Mouse (Mus musculus) left cerebral cortex, adult 2 months (tissue): ENCODE measurements around the gene Lrrtm4. TPM values are rescaled to one million over a fixed set of nuclear protein-coding genes. Genes with fewer than 3 reads are reported as not detected.
A peak's percentile ranks its signal among the peaks of the same experiment; 100 is the strongest.

Experiments used
- DNase-seq, 2 experiments: peaks; one replicate each; pipeline ENCODE4 v3.0.0; 2021 to 2022; ENCODE audit warnings: low spot score in 2 of 2, mixed read lengths in 1 of 2; ENCODE audit errors: extremely low spot score in 1 of 2
- H3K27ac ChIP-seq: fragments of 200-600 bp; 2 replicates; pipeline ENCODE4 v1.8.1; 2022
- H3K4me3 ChIP-seq: fragments of 200-600 bp; 2 replicates; pipeline ENCODE4 v1.8.1; 2022
- CTCF ChIP-seq: fragments of 200-600 bp; IDR thresholded peaks from 2 replicates; pipeline ENCODE4 v1.8.1; 2022; ENCODE audit warnings: antibody characterized with exemption, mild to moderate bottlenecking, moderate library complexity
- intact Hi-C: fragments of 180-260 bp; cut with DNase I; formaldehyde crosslinking; loops from one replicate; pipeline ENCODE4 v1.15.1; 2025
- total RNA-seq, 2 experiments: library from RNA; stranded (reverse); gene quantifications; 2 replicates each; pipeline ENCODE4 v1.2.3; 2021

Lrrtm4 gene
- total RNA-seq, 2 experiments from 2014 or later: 64.9 to 65.8 TPM

DNA sequence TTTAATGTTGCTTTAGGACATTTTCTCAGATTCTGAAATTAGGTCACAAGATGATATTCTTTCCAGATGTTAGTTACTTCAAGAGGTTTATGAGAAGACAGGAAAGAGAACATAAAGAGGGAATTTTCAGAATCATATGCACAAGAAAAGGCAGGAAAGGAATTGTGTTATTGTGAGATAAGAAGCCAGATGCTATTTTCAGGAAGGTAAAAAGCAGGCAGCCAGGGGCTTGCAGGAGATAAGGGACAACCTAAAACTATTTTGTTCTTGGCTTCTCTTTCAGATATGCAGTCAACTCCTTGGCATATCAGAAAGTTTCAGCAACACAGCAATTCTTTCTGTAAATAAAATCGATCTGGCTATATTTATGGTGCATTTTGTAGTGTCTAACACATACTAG, 338.4 kb downstream of the Lrrtm4 start:
- DNase-seq: no peak
- intact Hi-C loops: no loop called here
- Histone ChIP-seq H3K4me3 (no peak overlapping the region), H3K27ac (no peak overlapping the region)
- no peak for TF ChIP-seq CTCF

DNA sequence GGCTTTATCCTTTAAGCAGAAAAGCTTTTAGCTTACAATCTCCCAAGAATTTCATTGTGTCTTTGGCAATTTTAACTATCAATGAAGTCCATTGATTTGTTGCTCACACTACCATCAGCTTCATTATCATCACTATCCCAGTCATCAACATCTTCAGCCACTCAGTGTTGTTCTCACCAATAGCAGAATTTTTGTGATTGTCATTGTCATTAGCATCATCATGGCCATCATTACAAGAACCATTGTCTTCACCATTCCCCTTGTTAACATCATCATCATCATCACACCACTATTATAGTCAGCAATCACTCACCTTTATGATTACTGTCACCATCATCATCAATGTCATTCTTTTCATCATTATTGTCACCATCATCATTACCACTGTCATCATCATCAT, 344.9 kb downstream of the Lrrtm4 start:
- Histone ChIP-seq H3K27ac (no peak overlapping the region), H3K4me3 (no peak overlapping the region)
- intact Hi-C loops: no loop called here
- no peak for DNase-seq
- no peak for TF ChIP-seq CTCF

DNA sequence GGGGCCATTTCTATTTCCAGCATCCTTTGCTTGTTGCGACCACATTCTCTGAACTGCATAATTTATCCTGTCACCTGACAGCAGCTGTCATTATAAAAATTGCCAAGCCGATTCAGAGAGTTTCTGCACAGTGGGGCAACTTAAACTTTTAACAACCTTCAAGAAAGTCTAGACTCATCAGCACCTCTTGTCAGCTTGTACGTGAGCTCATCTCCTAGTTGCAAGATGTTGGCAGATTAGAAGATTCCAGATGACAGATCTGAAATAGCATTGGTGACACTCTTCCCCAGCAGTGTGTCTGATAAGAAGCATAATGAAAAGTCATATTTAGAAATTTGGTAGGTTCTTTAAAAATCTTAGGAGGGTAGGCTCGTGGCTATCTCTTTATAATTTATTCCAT, 347.9 kb downstream of the Lrrtm4 start:
- Histone ChIP-seq H3K4me3 (no peak overlapping the region), H3K27ac (no peak overlapping the region)
- no peak for TF ChIP-seq CTCF
- DNase-seq: no peak
- intact Hi-C loops: no loop called here

- intact Hi-C loops: no loop called here
- H3K4me3 ChIP-seq: no peak overlapping the region
- no peak overlapping the region for H3K27ac ChIP-seq
- DNase-seq: no peak
- no peak for TF ChIP-seq CTCF
These were observed 370.9 kb downstream of the Lrrtm4 start for GRCm38 (mm10) chr6:80389571-80389970.

DNA sequence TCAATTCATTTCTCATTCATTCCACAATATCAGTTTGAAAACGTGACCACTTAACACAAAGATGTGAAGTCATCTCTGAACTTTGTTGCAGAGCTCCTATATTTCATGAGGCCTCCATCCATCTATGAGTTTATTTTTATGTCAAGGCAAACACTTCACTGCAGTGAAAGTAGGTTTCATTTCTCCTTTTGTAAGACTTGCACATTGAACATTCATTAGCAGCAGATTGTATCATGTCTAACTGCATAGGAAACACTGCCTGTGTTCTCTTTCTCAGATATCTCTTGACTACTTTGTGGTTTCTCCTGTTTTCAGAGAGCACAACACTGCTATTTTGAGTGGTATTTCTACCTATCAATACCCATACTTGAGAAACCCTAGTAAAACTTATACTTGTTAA, 388.1 kb downstream of the Lrrtm4 start:
- no peak for TF ChIP-seq CTCF
- H3K27ac ChIP-seq: no peak overlapping the region
- DNase-seq: no peak
- H3K4me3 ChIP-seq: no peak overlapping the region
- intact Hi-C loops: no loop called here

DNA sequence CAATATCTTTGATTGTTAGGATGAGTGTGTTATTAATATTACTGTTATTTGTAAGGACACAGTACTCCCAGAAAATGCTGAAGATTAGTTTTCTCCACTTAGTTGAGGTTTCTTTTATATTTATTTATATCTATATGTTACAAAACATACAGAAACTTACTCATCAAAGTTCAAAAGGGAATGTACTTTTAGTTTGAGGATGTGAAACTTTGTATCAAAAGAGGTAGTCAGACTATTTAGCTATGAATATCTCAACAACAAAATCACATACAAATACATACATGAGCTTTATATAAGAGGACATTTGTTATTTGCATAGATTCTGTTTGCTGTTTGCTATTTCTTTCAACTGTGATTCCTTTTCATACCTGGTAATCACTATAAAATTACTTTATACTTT, 421.5 kb downstream of the Lrrtm4 start:
- no peak for TF ChIP-seq CTCF
- no peak for DNase-seq
- Histone ChIP-seq H3K27ac (no peak overlapping the region), H3K4me3 (no peak overlapping the region)
- intact Hi-C loops: no loop called here

DNA sequence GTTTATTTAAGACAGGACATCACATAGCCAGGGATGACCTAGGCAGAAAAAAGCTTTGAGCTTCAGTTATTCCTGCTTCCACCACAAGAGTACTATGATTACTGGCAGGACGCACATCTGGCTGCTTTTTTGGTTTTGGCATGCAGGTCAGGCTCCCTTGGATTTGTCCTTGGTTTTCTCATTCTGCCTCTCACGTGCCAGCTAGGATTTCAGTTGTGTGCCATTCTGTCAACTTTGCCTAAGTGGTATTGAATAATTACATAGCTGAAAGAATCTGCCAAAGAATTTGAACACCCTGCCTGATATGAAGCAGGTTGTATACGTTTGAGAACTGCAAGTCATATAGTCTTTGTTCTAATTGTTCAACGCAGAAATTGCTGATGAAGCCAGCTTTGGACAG, 451.9 kb downstream of the Lrrtm4 start:
- no peak for DNase-seq
- H3K4me3 ChIP-seq: no peak overlapping the region
- no peak overlapping the region for H3K27ac ChIP-seq
- intact Hi-C loops: no loop called here
- TF ChIP-seq CTCF: no peak

- no peak overlapping the region for H3K4me3 ChIP-seq
- TF ChIP-seq CTCF: no peak
- no peak overlapping the region for H3K27ac ChIP-seq
- intact Hi-C loops: no loop called here
- DNase-seq: no peak
These were observed 457.5 kb downstream of the Lrrtm4 start for GRCm38 (mm10) chr6:80476153-80476552.

- Histone ChIP-seq H3K4me3 (no peak overlapping the region), H3K27ac (no peak overlapping the region)
- intact Hi-C loops: no loop called here
- DNase-seq: no peak
- no peak for TF ChIP-seq CTCF
These were observed 526.3 kb downstream of the Lrrtm4 start for GRCm38 (mm10) chr6:80545017-80545416.

GRCm38 (mm10) chr6:80549907-80550306, 531.2 kb downstream of the Lrrtm4 start:
- Histone ChIP-seq H3K27ac (no peak overlapping the region), H3K4me3 (no peak overlapping the region)
- TF ChIP-seq CTCF: no peak
- intact Hi-C loops: no loop called here
- DNase-seq: no peak

DNA sequence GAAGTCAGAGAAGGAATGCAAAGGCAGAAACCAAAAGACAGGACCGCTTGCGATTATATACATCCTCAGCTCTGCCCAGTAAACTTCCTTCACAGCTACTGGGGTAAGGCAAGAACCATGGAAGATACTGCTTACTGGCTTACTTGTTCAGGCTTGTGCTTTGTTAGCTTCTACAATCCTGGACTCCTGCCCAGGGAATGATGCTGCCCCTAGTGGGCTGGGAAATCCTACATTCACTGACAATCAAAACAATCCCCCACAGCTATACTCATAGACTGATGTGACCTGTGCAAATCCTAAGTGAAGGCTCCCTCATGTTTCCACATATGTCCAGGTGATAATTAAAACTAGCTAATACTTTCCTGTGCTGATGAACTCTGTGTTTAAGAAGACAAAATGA, 534.7 kb downstream of the Lrrtm4 start:
- H3K4me3 ChIP-seq: no peak overlapping the region
- no peak for DNase-seq
- peak; percentile 17 for TF ChIP-seq CTCF
- H3K27ac ChIP-seq: no peak overlapping the region
- intact Hi-C loops: no loop called here

DNA sequence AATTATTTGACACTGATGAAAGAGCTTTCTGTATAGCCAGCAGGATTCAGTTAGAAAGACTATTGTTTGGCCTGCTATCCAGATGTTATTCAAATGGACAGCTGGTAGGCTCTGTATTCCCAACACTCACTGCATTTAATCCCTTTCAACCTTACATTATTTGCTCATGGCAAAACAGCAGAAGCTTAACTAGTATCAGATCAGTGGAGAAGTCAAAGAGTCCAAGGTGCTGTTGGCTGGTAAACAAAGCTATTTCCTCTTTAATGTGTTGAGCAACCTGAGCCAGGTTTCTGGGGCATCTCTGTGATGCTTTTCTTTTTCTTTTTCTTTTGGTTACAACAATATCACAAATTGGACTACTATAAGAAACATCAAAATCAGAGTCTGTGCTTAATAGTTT, 536.3 kb downstream of the Lrrtm4 start:
- Histone ChIP-seq H3K4me3 (no peak overlapping the region), H3K27ac (no peak overlapping the region)
- no peak for TF ChIP-seq CTCF
- intact Hi-C loops: no loop called here
- no peak for DNase-seq

- intact Hi-C loops: no loop called here
These were observed 558.5 kb downstream of the Lrrtm4 start for GRCm38 (mm10) chr6:80577227-80577626.

DNA sequence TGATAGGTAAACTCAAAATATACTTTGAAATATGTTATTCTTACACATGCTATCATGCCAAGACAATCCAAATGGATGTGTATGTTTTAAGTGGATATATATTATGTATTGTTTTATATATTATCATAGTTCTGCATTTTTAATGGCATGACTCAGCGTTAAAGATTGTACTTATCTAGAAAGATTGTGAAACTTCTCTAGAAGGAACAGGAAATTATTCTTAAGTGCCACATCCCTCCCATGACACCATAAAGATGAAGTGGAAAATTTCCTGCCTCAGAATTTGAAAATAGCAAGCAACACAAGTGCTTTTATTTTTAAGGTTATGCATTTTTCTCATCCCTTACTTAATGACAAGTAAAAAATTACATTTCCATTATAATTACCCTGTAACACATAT, 563.5 kb downstream of the Lrrtm4 start:
- no peak overlapping the region for H3K4me3 ChIP-seq
- intact Hi-C loops: no loop called here
- H3K27ac ChIP-seq: no peak overlapping the region
- TF ChIP-seq CTCF: no peak
- DNase-seq: no peak

More at GRCm38 (mm10) chr6:80577227-80577626, 558.5 kb downstream of the Lrrtm4 start:
- TF ChIP-seq CTCF: no peak
- no peak overlapping the region for H3K27ac ChIP-seq
- no peak for DNase-seq
- no peak overlapping the region for H3K4me3 ChIP-seq
